Mouse (Mus musculus) gastrocnemius, adult 8-10 months (tissue): ENCODE measurements around the gene Mgat4a. TPM values are rescaled to one million over a fixed set of nuclear protein-coding genes. Genes with fewer than 3 reads are reported as not detected.
A peak's percentile ranks its signal among the peaks of the same experiment; 100 is the strongest.
"Not testable (repeated sequence)": the region's sequence is repeated elsewhere in the genome, so short reads cannot be mapped to it uniquely, and the experiment has no call there.

Experiments
- DNase-seq, 2 experiments: peaks; one replicate each; pipeline ENCODE4 v3.0.0; 2022; ENCODE audit warnings: low spot score in 2 of 2
- total RNA-seq, 4 experiments: library from RNA; stranded (reverse); gene quantifications; 2 replicates each; pipeline ENCODE4 v1.2.4; 2022

Gene Mgat4a
- total RNA-seq, 4 experiments from 2014 or later: 3.8 to 6.7 (median 4.3) TPM

GRCm38 (mm10) chr1:37532533-37532840 lies 8.3 kb downstream of the Mgat4a start:
- DNase-seq: no peak

GRCm38 (mm10) chr1:37531654-37532532 lies 8.9 kb downstream of the Mgat4a start:
- no peak for DNase-seq

- DNase-seq: no peak
These were observed 10.8 kb downstream of the Mgat4a start for GRCm38 (mm10) chr1:37530061-37530460.

GRCm38 (mm10) chr1:37526257-37526656 lies 14.6 kb downstream of the Mgat4a start:
- no peak for DNase-seq

GRCm38 (mm10) chr1:37524669-37525068 lies 16.1 kb downstream of the Mgat4a start:
- DNase-seq: no peak

GRCm38 (mm10) chr1:37524122-37524521 lies 16.7 kb downstream of the Mgat4a start:
- DNase-seq: not testable (repeated sequence)

GRCm38 (mm10) chr1:37523548-37523947 lies 17.3 kb downstream of the Mgat4a start:
- not testable (repeated sequence) for DNase-seq

GRCm38 (mm10) chr1:37522101-37522500 lies 18.7 kb downstream of the Mgat4a start:
- DNase-seq: no peak

- DNase-seq: no peak
These were observed 22.0 kb downstream of the Mgat4a start for GRCm38 (mm10) chr1:37518791-37519190.

- DNase-seq: no peak
These were observed 22.6 kb downstream of the Mgat4a start for GRCm38 (mm10) chr1:37518124-37518720.

- no peak for DNase-seq
These were observed 27.8 kb downstream of the Mgat4a start for GRCm38 (mm10) chr1:37512961-37513431.

- DNase-seq: peak; percentile 28 to 32
These were observed 28.6 kb downstream of the Mgat4a start for GRCm38 (mm10) chr1:37512109-37512640.

- no peak for DNase-seq
These were observed 30.6 kb downstream of the Mgat4a start for GRCm38 (mm10) chr1:37510193-37510592.

- no peak for DNase-seq
These were observed 31.4 kb downstream of the Mgat4a start for GRCm38 (mm10) chr1:37509437-37509836.

- no peak for DNase-seq
These were observed 35.5 kb downstream of the Mgat4a start for GRCm38 (mm10) chr1:37505348-37505730.

GRCm38 (mm10) chr1:37504716-37505347 lies 36.0 kb downstream of the Mgat4a start:
- DNase-seq: no peak

- no peak for DNase-seq
These were observed 37.2 kb downstream of the Mgat4a start for GRCm38 (mm10) chr1:37503656-37504055.

- DNase-seq: no peak
These were observed 38.5 kb downstream of the Mgat4a start for GRCm38 (mm10) chr1:37502354-37502753.

- no peak for DNase-seq
These were observed 40.1 kb downstream of the Mgat4a start for GRCm38 (mm10) chr1:37500723-37501122.

- not testable (repeated sequence) for DNase-seq
These were observed 41.4 kb downstream of the Mgat4a start for GRCm38 (mm10) chr1:37499395-37499794.

GRCm38 (mm10) chr1:37498911-37499310 lies 41.9 kb downstream of the Mgat4a start:
- DNase-seq: no peak
